Mouse (Mus musculus) G1E (cell line): ENCODE measurements around the gene Sult4a1.

Experiments used
- CTCF ChIP-seq: IDR thresholded peaks from 2 replicates; pipeline ENCODE4 v1.5.1; 2012; ENCODE audit warnings: low read depth, low read length, inconsistent platforms, mixed read lengths
- GATA1 ChIP-seq: IDR thresholded peaks from 2 replicates; pipeline ENCODE4 v1.6.1; 2012; ENCODE audit warnings: borderline replicate concordance, low read length, inconsistent platforms, mixed read lengths
- POLR2AphosphoS5 ChIP-seq: IDR thresholded peaks from 2 replicates; pipeline ENCODE4 v1.6.1; 2012; ENCODE audit warnings: low read depth, low read length, inconsistent platforms; ENCODE audit not compliant: insufficient replicate concordance
- TAL1 ChIP-seq: conservative IDR thresholded peaks from 2 replicates; pipeline ENCODE4 v1.6.1; 2012; ENCODE audit warnings: low read depth, low read length, inconsistent platforms, mixed read lengths

DNA sequence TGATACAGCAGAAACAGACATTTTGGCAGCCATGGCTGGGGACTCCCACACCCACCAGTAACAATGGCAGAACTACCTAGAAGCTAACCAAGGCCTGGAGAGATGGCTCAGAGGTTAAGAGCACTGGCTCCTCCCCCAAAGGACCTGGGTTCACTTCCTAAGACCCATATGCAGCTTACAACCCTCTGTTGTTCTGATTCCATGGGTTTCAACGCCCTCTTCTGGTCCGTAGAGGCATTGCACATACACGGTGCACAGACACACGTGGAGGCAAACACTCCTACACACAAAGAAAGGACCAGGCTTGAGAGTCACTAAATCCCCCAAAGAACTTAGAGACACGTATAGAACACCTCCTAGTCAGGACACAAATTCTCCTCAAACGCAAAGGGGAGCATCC is 60.0 kb downstream of the Sult4a1 start:
- TF ChIP-seq CTCF (no peak), GATA1 (no peak), TAL1 (no peak), POLR2AphosphoS5 (no peak)
